Mouse (Mus musculus): ENCODE data around the gene Nectin2. TPM values are rescaled to one million over a fixed set of nuclear protein-coding genes. Genes with fewer than 3 reads are reported as not detected.
"Not testable (repeated sequence)": the region's sequence is repeated elsewhere in the genome, so short reads cannot be mapped to it uniquely, and the experiment has no call there.

The Nectin2 gene
- 8.9 and 9.3 TPM in 2 replicates for polyA plus RNA-seq (2012; rRNA removed)

- no peaks in the 10 kb centered on the region; the same call in 1 of the 2 replicates for H3K4me1 ChIP-seq (ENCODE audit: control insufficient read depth, insufficient read depth, low read length)
- 20% methylated on average over 19 of the region's 19 CpGs for WGBS
- no peak within 1 kb of the TSS for H3K27ac ChIP-seq (ENCODE audit: insufficient read depth, low read length)
- TF ChIP-seq POLR2A (IDR thresholded peaks at IDR 0.05; ENCODE audit: borderline replicate concordance, insufficient read depth, low read length) (no peak), CTCF (IDR thresholded peaks at IDR 0.05; ENCODE audit: borderline replicate concordance, insufficient read depth, low read depth, low read length) (peak; percentile 62)
- H3K4me3 ChIP-seq (replicated peaks; ENCODE audit: insufficient read depth, low read depth, low read length): peak within 1 kb of the TSS; percentile 48
- peak; percentile 65 to 66 for DNase-seq
- H3K27me3 ChIP-seq (ENCODE audit: control insufficient read depth, insufficient read depth, low read length): no peaks in the 10 kb centered on the region
Measured at GRCm38 (mm10) chr7:19750217-19751069, at the start of gene Nectin2. Gene Nectin2 (minus strand): TSS chr7:19750483.

DNA sequence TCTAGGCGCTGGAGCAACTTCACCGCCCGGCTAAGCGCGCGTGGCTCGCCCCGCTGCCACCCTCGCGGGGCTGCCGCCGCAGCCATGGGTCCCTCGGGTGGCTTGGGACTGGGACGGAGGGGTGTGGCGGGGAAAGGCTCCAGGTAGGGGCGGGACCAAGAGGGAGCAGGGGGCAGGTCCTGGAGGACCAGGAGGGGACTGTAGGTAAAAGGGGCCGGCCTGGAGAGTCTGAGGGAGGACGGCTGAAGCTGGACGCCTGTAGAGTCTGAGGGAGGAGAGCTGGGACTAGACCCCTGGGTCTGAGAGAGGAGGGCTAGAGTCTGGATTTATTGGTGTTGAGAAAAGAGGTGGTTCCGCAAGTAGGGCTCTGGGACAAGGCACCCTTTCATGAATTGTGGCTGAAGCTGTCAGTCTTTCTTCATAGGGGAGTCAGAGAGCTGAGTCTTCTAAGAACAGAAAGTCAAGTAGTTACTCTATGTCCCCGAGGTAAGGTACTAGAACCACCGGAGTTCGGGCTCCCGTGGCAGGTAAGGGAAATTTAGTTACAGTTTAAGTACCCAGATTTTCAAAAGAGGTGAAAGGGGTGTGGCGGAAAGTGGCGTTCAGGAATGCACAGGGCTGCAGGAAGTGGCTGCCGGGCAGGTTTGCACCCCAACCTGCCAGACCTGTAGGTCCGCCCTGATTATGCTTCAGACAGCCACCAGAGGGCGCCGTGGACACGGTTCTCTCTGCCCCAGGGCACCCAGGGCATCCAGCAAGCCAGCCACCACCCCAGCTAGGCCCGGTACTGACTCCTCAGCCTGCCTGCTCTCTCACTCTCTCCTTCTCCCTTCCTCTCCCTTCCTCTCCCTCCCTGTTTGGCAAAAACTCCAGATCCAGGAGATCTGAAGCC, 46.7 kb upstream of the Nectin2 start, which contains the start of gene Cblc:
TSS of gene Cblc (minus strand) at position 113 of the 892 bp plus-strand sequence.
- H3K27ac ChIP-seq (ENCODE audit: insufficient read depth, low read length): no peak within 1 kb of the TSS
- peaks cover 3% of the 10 kb centered on the region; the same call in 1 of the 2 replicates for H3K27me3 ChIP-seq (ENCODE audit: control insufficient read depth, insufficient read depth, low read length)
- TF ChIP-seq POLR2A (IDR thresholded peaks at IDR 0.05; ENCODE audit: borderline replicate concordance, insufficient read depth, low read length) (no peak), CTCF (IDR thresholded peaks at IDR 0.05; ENCODE audit: borderline replicate concordance, insufficient read depth, low read depth, low read length) (peak; percentile 58)
- no peak within 1 kb of the TSS for H3K4me3 ChIP-seq (replicated peaks; ENCODE audit: insufficient read depth, low read depth, low read length)
- no peaks in the 10 kb centered on the region for H3K4me1 ChIP-seq (ENCODE audit: control insufficient read depth, insufficient read depth, low read length)
- DNase-seq: peak; percentile 32 to 58
- WGBS: 2% methylated on average over 32 of the region's 32 CpGs

GRCm38 (mm10) chr7:19796254-19796653, 46.0 kb upstream of the Nectin2 start:
- Histone ChIP-seq H3K27ac (ENCODE audit: insufficient read depth, low read length) (no peak overlapping the region), H3K27me3 (ENCODE audit: control insufficient read depth, insufficient read depth, low read length) (peaks cover 3% of the 10 kb centered on the region; the same call in 1 of the 2 replicates), H3K4me1 (ENCODE audit: control insufficient read depth, insufficient read depth, low read length) (no peaks in the 10 kb centered on the region), H3K4me3 (replicated peaks; ENCODE audit: insufficient read depth, low read depth, low read length) (no peak overlapping the region)
- WGBS: 20% methylated on average over 18 of the region's 18 CpGs
- TF ChIP-seq CTCF (IDR thresholded peaks at IDR 0.05; ENCODE audit: borderline replicate concordance, insufficient read depth, low read depth, low read length) (no peak), POLR2A (IDR thresholded peaks at IDR 0.05; ENCODE audit: borderline replicate concordance, insufficient read depth, low read length) (no peak)
- DNase-seq: no peak

DNA sequence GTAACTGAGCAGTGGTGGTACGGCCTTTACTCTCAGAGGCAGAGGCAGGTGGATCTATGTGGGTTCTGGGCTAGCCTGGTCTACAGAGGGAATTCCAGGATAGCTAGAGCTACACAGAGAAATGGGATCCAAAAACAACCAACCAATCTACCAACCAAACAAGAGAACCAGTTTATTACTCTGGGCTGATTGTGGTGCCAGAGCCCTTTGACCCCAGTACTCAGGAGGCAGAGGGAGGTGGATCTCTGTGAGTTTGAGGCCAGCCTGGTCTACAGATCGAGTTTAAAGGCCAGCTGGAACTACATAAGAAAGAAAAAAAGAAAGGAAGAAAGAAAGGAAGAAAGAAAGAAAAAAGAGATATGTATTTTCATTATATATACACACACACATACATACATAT, 45.0 kb upstream of the Nectin2 start:
- Histone ChIP-seq H3K27ac (ENCODE audit: insufficient read depth, low read length) (no peak overlapping the region), H3K27me3 (ENCODE audit: control insufficient read depth, insufficient read depth, low read length) (peaks cover 3% of the 10 kb centered on the region; the same call in 1 of the 2 replicates), H3K4me1 (ENCODE audit: control insufficient read depth, insufficient read depth, low read length) (no peaks in the 10 kb centered on the region), H3K4me3 (replicated peaks; ENCODE audit: insufficient read depth, low read depth, low read length) (no peak overlapping the region)
- TF ChIP-seq CTCF (IDR thresholded peaks at IDR 0.05; ENCODE audit: borderline replicate concordance, insufficient read depth, low read depth, low read length) (no peak), POLR2A (IDR thresholded peaks at IDR 0.05; ENCODE audit: borderline replicate concordance, insufficient read depth, low read length) (no peak)
- DNase-seq: no peak
- 50% methylated on average over 2 of the region's 2 CpGs for WGBS

GRCm38 (mm10) chr7:19792701-19793630, 42.7 kb upstream of the Nectin2 start:
- no peak for TF ChIP-seq CTCF (IDR thresholded peaks at IDR 0.05; ENCODE audit: borderline replicate concordance, insufficient read depth, low read depth, low read length)
- no peak for TF ChIP-seq POLR2A (IDR thresholded peaks at IDR 0.05; ENCODE audit: borderline replicate concordance, insufficient read depth, low read length)
- no peak overlapping the region for H3K4me3 ChIP-seq (replicated peaks; ENCODE audit: insufficient read depth, low read depth, low read length)
- 51% methylated on average over 19 of the region's 19 CpGs for WGBS
- H3K27me3 ChIP-seq (ENCODE audit: control insufficient read depth, insufficient read depth, low read length): peaks cover 3% of the 10 kb centered on the region; the same call in 1 of the 2 replicates
- no peak overlapping the region for H3K27ac ChIP-seq (ENCODE audit: insufficient read depth, low read length)
- no peak for DNase-seq
- H3K4me1 ChIP-seq (ENCODE audit: control insufficient read depth, insufficient read depth, low read length): no peaks in the 10 kb centered on the region

DNA sequence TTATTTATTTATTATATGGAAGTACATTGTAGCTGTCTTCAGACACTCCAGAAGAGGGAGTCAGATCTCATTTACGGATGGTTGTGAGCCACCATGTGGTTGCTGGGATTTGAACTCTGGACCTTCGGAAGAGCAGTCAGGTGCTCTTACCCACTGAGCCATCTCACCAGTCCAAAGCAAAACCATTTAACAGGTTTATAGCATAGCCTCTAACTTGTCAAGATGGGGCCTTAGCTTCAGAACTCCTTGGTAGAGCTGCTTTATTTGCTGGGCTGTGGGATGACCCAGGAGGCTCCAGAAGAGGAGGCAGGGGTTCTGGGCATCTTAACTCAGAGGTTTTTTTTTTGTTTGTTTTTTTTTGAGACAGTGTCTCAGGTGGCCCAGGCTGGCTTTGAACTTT, 41.2 kb upstream of the Nectin2 start:
- WGBS: 88% methylated on average over 2 of the region's 2 CpGs
- not testable (repeated sequence) for DNase-seq; H3K4me1 ChIP-seq (ENCODE audit: control insufficient read depth, insufficient read depth, low read length); H3K27ac ChIP-seq (ENCODE audit: insufficient read depth, low read length); H3K27me3 ChIP-seq (ENCODE audit: control insufficient read depth, insufficient read depth, low read length); H3K4me3 ChIP-seq (replicated peaks; ENCODE audit: insufficient read depth, low read depth, low read length)

DNA sequence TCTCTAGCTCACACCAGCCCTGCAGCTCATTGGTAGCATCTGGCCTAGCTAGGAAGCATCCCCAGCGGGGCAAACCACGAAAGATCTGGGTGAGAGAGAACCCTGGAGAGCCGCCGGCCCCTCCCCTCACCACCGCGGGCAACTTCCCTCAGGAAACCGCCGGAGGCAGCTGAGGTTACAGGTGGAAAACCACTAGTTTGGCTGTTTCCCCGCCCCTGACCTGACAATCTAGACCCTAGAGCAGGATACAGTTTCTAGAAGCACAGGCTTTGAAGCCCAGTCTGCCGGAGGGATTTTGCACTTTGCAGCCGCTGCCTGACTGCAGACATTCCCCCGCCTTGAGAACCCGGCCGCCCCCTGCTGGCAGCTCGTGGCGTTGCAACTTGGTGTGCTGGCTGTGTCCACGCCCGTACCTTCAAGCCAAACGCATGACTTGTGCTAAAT, 39.6 kb upstream of the Nectin2 start:
- Histone ChIP-seq H3K27ac (ENCODE audit: insufficient read depth, low read length) (no peak overlapping the region), H3K4me3 (replicated peaks; ENCODE audit: insufficient read depth, low read depth, low read length) (peak overlapping the region; percentile 12), H3K4me1 (ENCODE audit: control insufficient read depth, insufficient read depth, low read length) (no peaks in the 10 kb centered on the region), H3K27me3 (ENCODE audit: control insufficient read depth, insufficient read depth, low read length) (no peaks in the 10 kb centered on the region)
- peak; percentile 71 to 87 for DNase-seq
- 0% methylated on average over 19 of the region's 19 CpGs for WGBS
- TF ChIP-seq CTCF (IDR thresholded peaks at IDR 0.05; ENCODE audit: borderline replicate concordance, insufficient read depth, low read depth, low read length): peak; percentile 91
- TF ChIP-seq POLR2A (IDR thresholded peaks at IDR 0.05; ENCODE audit: borderline replicate concordance, insufficient read depth, low read length): no peak

All from cerebellum, adult 2 months (tissue).